Mouse (Mus musculus): ENCODE data around the gene Fkbp3. TPM values are rescaled to one million over a fixed set of nuclear protein-coding genes. Genes with fewer than 3 reads are reported as not detected.

Fkbp3 gene
- polyA plus RNA-seq, 1 experiment from 2014 or later: 510 TPM

DNA sequence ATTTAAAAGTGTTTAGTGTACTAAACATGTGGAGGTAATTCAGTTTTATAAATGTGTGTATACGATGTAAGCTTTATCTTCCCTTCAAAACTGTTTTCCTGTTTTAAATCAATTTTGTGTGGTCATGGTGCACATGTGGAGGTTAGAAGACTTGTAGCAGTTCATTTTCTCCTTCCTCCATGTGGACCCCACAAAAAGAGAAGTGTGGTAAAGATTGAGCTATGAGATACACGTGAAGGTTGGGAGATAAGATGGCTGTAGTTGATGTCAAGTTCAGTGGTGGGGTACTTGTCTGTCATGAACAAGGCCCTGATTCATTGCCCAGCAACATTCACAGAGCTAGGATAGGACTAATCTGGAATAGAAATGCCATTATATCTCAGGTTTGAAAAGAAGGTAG, 15.6 kb downstream of the Fkbp3 start:
- Histone ChIP-seq H3K36me3 (ENCODE audit: control insufficient read depth, insufficient read depth, low read length) (peaks cover 20% of the 10 kb centered on the region), H3K4me1 (ENCODE audit: control insufficient read depth, insufficient read depth, low read length) (no peaks in the 10 kb centered on the region), H3K9ac (ENCODE audit: low read depth, low read length) (no peak overlapping the region)

DNA sequence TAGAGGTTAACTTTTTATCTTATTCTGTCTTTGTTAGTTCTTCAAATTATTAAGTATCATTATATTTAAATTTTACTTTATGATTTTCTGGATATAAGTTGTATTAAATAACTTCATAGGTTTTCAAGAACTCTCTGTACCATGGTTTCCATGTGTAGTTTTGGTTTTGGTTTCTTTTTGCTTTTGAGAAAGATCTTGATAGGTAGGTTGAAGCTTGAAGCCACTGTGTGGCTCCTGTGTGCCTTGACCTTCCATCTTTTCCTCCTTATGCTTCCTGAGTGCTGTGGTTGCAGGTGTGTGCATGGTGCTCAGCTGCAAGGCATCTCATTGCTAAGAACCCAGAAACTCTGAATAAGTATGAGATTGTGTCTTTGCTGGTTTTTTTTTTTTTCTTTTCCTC, 25.0 kb downstream of the Fkbp3 start:
- Histone ChIP-seq H3K4me1 (ENCODE audit: control insufficient read depth, insufficient read depth, low read length) (no peaks in the 10 kb centered on the region), H3K4me2 (no peak overlapping the region), H3K9ac (ENCODE audit: low read depth, low read length) (no peak overlapping the region), H3K36me3 (ENCODE audit: control insufficient read depth, insufficient read depth, low read length) (peaks cover 10% of the 10 kb centered on the region), H3K4me3 (ENCODE audit: low read depth, low read length) (no peak overlapping the region), H3K27ac (ENCODE audit: low read depth, low read length) (no peak overlapping the region), H3K27me3 (ENCODE audit: control insufficient read depth, insufficient read depth, low read length) (no peaks in the 10 kb centered on the region), H3K9me3 (replicated peaks; ENCODE audit: control insufficient read depth, low read length) (no peaks in the 10 kb centered on the region)
- ATAC-seq (replicated peaks; ENCODE audit: insufficient number of reproducible peaks, low FRiP score, low TSS enrichment): no peak

More for the DNA sequence above, 15.6 kb downstream of the Fkbp3 start:
- H3K4me3 ChIP-seq (ENCODE audit: low read depth, low read length): no peak overlapping the region
- H3K9me3 ChIP-seq (replicated peaks; ENCODE audit: control insufficient read depth, low read length): no peaks in the 10 kb centered on the region
- H3K4me2 ChIP-seq: no peak overlapping the region
- H3K27me3 ChIP-seq (ENCODE audit: control insufficient read depth, insufficient read depth, low read length): no peaks in the 10 kb centered on the region
- no peak overlapping the region for H3K27ac ChIP-seq (ENCODE audit: low read depth, low read length)
- 80% methylated on average over 2 of the region's 2 CpGs for WGBS (ENCODE audit: insufficient replicate concordance)
- ATAC-seq (replicated peaks; ENCODE audit: insufficient number of reproducible peaks, low FRiP score, low TSS enrichment): no peak

DNA sequence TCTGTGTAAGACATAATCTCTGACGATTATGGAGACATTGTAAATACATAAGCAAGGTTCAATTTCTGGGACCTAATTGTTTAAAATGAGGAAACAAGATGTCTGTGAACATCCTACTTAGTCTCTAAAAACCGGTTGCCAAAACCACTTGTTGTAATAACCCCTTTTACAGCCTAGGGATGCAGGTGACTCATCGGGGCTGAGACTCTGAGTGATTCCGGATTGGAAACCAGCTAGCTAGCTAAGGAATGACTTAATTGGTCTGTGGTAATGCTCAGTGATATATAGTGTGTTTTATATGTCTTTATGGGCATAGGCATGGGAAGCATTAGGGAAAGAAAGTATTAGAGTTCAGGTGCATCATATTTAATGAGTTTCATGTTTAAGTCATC, 36.3 kb downstream of the Fkbp3 start:
- no peaks in the 10 kb centered on the region for H3K27me3 ChIP-seq (ENCODE audit: control insufficient read depth, insufficient read depth, low read length)
- H3K4me2 ChIP-seq: peak overlapping the region; percentile 71
- peaks cover 10% of the 10 kb centered on the region for H3K4me1 ChIP-seq (ENCODE audit: control insufficient read depth, insufficient read depth, low read length)
- H3K9me3 ChIP-seq (replicated peaks; ENCODE audit: control insufficient read depth, low read length): no peaks in the 10 kb centered on the region
- H3K4me3 ChIP-seq (ENCODE audit: low read depth, low read length): peak overlapping the region; percentile 92
- H3K9ac ChIP-seq (ENCODE audit: low read depth, low read length): no peak overlapping the region
- no peaks in the 10 kb centered on the region for H3K36me3 ChIP-seq (ENCODE audit: control insufficient read depth, insufficient read depth, low read length)
- no peak overlapping the region for H3K27ac ChIP-seq (ENCODE audit: low read depth, low read length)
- 33% methylated on average over 4 of the region's 4 CpGs for WGBS (ENCODE audit: insufficient replicate concordance)
- no peak for ATAC-seq (replicated peaks; ENCODE audit: insufficient number of reproducible peaks, low FRiP score, low TSS enrichment)

DNA sequence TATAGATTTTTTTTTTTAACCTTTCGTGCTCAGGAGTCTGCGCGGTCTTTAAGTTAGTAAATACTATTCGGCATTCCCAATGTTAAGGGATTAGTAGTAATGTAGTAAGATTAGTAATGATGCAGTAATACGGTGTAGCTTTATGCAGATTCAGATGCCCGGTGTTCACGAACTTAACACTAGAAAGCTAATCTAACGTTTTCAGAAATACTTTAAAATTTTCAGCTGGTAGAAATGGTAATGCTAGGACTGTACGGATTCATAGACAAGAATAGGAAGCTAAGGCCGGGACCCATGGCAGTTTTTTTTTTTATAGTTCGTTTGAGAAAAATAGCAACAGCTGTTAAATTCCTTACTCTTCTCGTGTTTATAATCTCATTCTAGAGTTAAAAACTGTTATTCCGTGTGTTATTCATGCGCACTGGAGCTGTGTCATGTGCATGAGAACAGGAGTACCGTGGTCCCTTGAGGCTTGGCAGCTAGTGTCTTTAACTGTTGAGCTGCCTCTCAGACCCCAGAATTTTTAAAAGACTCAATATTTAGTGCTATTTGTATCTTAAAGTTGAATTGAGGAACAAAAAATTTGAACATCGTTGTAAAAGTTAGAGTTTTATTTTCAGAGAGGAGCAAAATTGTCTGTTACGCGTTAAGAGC, 36.8 kb downstream of the Fkbp3 start:
- H3K36me3 ChIP-seq (ENCODE audit: control insufficient read depth, insufficient read depth, low read length): no peaks in the 10 kb centered on the region
- H3K4me1 ChIP-seq (ENCODE audit: control insufficient read depth, insufficient read depth, low read length): peaks cover 10% of the 10 kb centered on the region
- peak overlapping the region; percentile 92 for H3K4me3 ChIP-seq (ENCODE audit: low read depth, low read length)
- WGBS (ENCODE audit: insufficient replicate concordance): 14% methylated on average over 18 of the region's 18 CpGs
- no peak overlapping the region; the same call in 1 of the 2 replicates for H3K27ac ChIP-seq (ENCODE audit: low read depth, low read length)
- ATAC-seq (replicated peaks; ENCODE audit: insufficient number of reproducible peaks, low FRiP score, low TSS enrichment): no peak; the same call in 1 of the 2 replicates
- no peaks in the 10 kb centered on the region for H3K27me3 ChIP-seq (ENCODE audit: control insufficient read depth, insufficient read depth, low read length)
- H3K9ac ChIP-seq (ENCODE audit: low read depth, low read length): peak overlapping the region; percentile 91
- H3K9me3 ChIP-seq (replicated peaks; ENCODE audit: control insufficient read depth, low read length): no peaks in the 10 kb centered on the region
- H3K4me2 ChIP-seq: peak overlapping the region; percentile 71

DNA sequence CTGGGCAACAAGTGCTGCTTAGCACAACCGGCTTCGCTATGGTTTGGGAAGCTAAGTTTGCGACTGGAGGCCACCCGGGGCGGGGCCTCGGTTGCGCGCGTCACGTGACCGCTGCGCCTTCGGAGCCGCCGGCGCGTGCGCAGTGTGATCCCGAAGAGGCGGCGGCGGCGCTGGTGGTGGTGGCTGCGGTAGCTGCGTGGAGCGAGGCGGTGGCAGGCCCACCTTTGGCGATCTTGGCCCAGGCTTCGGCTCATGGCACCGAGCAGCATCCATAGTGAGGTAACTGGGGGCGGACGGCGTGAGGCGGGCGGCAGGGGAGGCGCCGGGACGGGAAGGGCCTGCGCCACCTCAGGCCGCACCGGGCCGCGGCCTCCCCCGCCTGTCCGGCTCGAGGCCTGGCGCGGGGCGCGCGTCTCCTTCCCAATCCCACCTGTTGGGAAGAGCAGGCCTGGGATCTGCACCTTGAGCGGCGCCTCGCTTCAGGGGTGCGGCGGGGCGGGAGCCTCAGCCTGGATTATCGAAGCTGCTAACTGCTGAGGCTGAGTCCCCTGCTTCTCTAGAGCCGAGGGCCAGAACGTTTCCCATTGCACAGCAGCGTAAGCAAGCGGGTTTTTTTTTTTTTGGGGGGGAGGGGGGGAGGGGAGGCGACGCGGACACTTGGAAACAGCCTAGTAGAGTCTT, 37.5 kb downstream of the Fkbp3 start, which contains the start of gene Prpf39:
Prpf39 (plus strand) TSS at position 144 of the 681 bp plus-strand sequence.
- WGBS (ENCODE audit: insufficient replicate concordance): under 1% methylated on average over 59 of the region's 65 CpGs
- Histone ChIP-seq H3K4me3 (ENCODE audit: low read depth, low read length) (peak within 1 kb of the TSS; percentile 92), H3K4me1 (ENCODE audit: control insufficient read depth, insufficient read depth, low read length) (peaks cover 10% of the 10 kb centered on the region), H3K27me3 (ENCODE audit: control insufficient read depth, insufficient read depth, low read length) (no peaks in the 10 kb centered on the region), H3K9ac (ENCODE audit: low read depth, low read length) (peak within 1 kb of the TSS; percentile 91), H3K4me2 (peak within 1 kb of the TSS; percentile 71), H3K36me3 (ENCODE audit: control insufficient read depth, insufficient read depth, low read length) (no peaks in the 10 kb centered on the region), H3K27ac (ENCODE audit: low read depth, low read length) (peak within 1 kb of the TSS; percentile 87), H3K9me3 (replicated peaks; ENCODE audit: control insufficient read depth, low read length) (no peaks in the 10 kb centered on the region)
- peak; percentile 95 for ATAC-seq (replicated peaks; ENCODE audit: insufficient number of reproducible peaks, low FRiP score, low TSS enrichment)

DNA sequence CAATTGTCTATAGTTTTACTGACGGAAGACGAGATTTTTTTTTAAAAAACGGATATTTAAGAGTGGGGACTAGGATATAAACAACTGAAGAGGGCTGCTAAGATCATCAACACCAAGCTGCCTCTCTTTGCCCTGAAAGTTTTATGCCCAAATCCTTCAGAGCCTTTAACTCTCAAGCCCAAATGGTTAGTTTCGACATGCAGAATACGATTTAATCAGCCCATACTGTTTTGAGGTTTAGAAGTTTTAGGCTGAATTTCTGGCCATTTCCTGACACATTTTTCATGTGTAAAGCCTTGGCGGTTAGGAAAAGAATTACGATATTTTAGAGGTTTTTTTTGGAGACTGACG, 38.0 kb downstream of the Fkbp3 start:
- Histone ChIP-seq H3K27ac (ENCODE audit: low read depth, low read length) (peak overlapping the region; percentile 87; the same call in 1 of the 2 replicates), H3K4me1 (ENCODE audit: control insufficient read depth, insufficient read depth, low read length) (peaks cover 10% of the 10 kb centered on the region), H3K9ac (ENCODE audit: low read depth, low read length) (peak overlapping the region; percentile 91; the same call in 1 of the 2 replicates), H3K27me3 (ENCODE audit: control insufficient read depth, insufficient read depth, low read length) (no peaks in the 10 kb centered on the region), H3K9me3 (replicated peaks; ENCODE audit: control insufficient read depth, low read length) (no peaks in the 10 kb centered on the region), H3K4me2 (peak overlapping the region; percentile 71), H3K36me3 (ENCODE audit: control insufficient read depth, insufficient read depth, low read length) (no peaks in the 10 kb centered on the region), H3K4me3 (ENCODE audit: low read depth, low read length) (peak overlapping the region; percentile 92)
- 52% methylated on average over 8 of the region's 8 CpGs for WGBS (ENCODE audit: insufficient replicate concordance)
- ATAC-seq (replicated peaks; ENCODE audit: insufficient number of reproducible peaks, low FRiP score, low TSS enrichment): no peak

DNA sequence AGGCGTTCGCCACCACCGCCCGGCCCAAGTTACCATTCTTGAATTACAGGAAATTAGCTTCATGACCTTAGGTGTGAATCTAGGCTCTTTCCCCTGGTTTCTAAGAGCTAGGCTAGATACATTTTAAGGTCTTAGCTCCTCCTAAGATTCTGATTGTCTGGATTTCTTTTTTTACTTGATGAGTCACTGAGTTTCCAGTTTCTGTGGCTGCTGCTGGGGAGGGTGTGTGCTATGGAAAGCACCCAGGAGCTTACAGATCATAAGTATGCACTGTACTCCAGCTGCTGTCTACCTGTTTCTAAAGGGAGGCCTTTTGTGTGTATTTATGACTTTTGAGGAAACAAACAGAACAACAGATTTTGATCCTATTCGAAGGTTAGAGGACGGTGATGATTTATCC, 51.0 kb downstream of the Fkbp3 start:
- no peak overlapping the region for H3K27ac ChIP-seq (ENCODE audit: low read depth, low read length)
- H3K9me3 ChIP-seq (replicated peaks; ENCODE audit: control insufficient read depth, low read length): no peaks in the 10 kb centered on the region
- no peaks in the 10 kb centered on the region for H3K27me3 ChIP-seq (ENCODE audit: control insufficient read depth, insufficient read depth, low read length)
- no peak overlapping the region for H3K4me2 ChIP-seq
- H3K9ac ChIP-seq (ENCODE audit: low read depth, low read length): no peak overlapping the region
- H3K4me1 ChIP-seq (ENCODE audit: control insufficient read depth, insufficient read depth, low read length): no peaks in the 10 kb centered on the region
- WGBS (ENCODE audit: insufficient replicate concordance): 96% methylated on average over 6 of the region's 6 CpGs
- H3K36me3 ChIP-seq (ENCODE audit: control insufficient read depth, insufficient read depth, low read length): no peaks in the 10 kb centered on the region
- no peak for ATAC-seq (replicated peaks; ENCODE audit: insufficient number of reproducible peaks, low FRiP score, low TSS enrichment)
- no peak overlapping the region for H3K4me3 ChIP-seq (ENCODE audit: low read depth, low read length)
